Mouse (Mus musculus): ENCODE data around the gene Nup107. TPM values are rescaled to one million over a fixed set of nuclear protein-coding genes. Genes with fewer than 3 reads are reported as not detected.

The Nup107 gene
- polyA plus RNA-seq, 1 experiment from 2014 or later = 74.7 TPM

DNA sequence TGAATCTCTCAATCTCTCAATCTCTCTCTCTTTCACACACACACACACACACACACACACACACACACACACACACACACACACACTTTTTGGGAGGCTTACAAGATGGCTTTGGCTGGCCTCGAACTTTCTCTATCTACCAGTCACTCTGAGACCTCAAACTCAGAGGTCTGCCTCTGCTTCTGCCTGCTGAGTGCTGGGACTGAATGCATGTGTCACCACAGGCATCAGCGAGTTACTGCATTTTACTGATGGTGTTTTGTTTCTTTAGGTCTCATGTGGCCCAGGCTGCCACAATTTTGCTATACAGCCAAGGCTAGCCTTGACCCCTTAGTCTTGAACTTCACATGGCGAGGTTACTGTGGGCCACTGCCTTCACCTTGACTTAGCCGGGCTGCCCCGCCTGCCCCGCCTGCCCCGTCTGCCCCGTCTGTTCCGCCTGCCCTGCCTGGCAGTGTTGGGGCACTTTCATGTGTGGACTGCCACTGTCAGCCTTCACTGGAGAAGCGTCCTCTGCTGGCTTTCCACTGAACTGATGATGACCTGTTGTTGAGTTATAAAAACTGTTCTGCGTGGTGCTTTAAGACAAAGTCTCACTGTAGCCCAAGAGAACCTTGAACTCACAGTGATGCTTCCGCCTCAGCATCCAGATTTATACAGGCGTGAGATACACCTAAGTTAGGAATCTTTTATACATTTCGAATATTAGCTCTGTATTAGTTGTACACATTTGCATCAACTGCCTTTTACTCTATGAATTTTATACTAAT, 9.8 kb downstream of the Nup107 start:
- no peaks in the 10 kb centered on the region for H3K9me3 ChIP-seq
- WGBS = 93% methylated on average over 14 of the region's 14 CpGs
- H3K36me3 ChIP-seq = peaks cover 85% of the 10 kb centered on the region
- H3K9ac ChIP-seq = no peak overlapping the region
- ATAC-seq (ENCODE audit: borderline replicate concordance, extremely low read depth, low FRiP score, low TSS enrichment) = no peak
- no peak overlapping the region for H3K27ac ChIP-seq
- no peaks in the 10 kb centered on the region for H3K27me3 ChIP-seq
- H3K4me3 ChIP-seq = no peak overlapping the region
- no peak overlapping the region for H3K4me2 ChIP-seq
- H3K4me1 ChIP-seq = no peaks in the 10 kb centered on the region

DNA sequence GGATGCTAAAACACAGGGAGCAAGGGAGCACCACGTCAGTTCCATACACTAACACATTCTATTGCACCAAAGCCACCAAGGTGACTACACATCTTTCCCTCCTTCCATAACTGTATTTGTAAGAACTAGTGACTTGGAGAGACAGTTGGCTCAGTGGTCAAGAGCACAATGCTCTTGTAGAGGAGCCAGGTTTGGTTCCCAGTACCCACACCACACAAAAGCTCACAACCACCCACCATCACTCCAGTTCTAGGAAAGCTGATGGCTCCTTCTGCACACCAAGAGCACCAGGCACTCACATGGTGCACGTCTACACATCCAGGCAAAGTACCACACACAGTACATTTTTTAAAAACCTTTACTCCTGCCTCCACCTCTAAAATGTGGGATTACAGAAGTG, 10.4 kb downstream of the Nup107 start:
- 78% methylated on average over 2 of the region's 2 CpGs for WGBS
- Histone ChIP-seq H3K9me3 (no peaks in the 10 kb centered on the region), H3K27ac (no peak overlapping the region), H3K9ac (no peak overlapping the region), H3K36me3 (peaks cover 83% of the 10 kb centered on the region), H3K27me3 (no peaks in the 10 kb centered on the region), H3K4me1 (no peaks in the 10 kb centered on the region), H3K4me3 (no peak overlapping the region), H3K4me2 (no peak overlapping the region)
- ATAC-seq (ENCODE audit: borderline replicate concordance, extremely low read depth, low FRiP score, low TSS enrichment) = no peak

DNA sequence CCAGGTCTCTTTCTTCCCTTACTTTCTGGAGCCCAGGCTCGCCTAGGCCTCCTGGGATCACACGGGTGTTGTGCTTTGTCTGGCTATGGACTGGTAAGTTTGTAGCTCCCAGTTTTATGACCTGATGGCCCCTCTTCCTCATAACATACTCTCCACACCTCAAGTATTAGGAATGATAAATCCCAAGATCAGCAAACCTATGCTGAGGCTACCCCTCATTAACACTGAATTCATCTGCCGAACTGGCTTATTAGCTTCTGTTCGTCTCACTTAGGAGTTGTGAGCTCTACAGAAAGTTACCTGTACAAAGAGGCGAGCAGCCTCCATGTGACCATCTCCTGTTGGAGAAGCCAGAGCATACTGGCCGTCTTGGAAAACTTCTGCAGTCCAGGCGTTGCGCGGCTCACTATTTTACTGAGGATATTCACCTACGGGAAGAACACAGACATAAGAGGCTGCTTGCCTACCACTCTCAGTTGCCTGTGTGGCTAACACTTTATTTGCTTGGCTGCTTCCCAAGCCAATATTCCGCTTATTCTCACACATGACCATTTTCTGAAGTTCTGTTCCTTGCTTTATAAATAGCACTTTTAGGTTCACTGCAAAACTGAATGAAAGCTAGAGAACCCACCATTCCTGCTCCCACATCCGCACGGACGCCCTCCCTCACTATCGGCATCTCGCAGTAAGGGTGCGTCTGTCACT, 11.3 kb downstream of the Nup107 start:
- Histone ChIP-seq H3K27me3 (no peaks in the 10 kb centered on the region), H3K36me3 (peaks cover 83% of the 10 kb centered on the region), H3K4me1 (no peaks in the 10 kb centered on the region), H3K4me2 (no peak overlapping the region), H3K4me3 (no peak overlapping the region), H3K9me3 (no peaks in the 10 kb centered on the region), H3K27ac (no peak overlapping the region), H3K9ac (no peak overlapping the region)
- 92% methylated on average over 17 of the region's 17 CpGs for WGBS
- ATAC-seq (ENCODE audit: borderline replicate concordance, extremely low read depth, low FRiP score, low TSS enrichment) = no peak

DNA sequence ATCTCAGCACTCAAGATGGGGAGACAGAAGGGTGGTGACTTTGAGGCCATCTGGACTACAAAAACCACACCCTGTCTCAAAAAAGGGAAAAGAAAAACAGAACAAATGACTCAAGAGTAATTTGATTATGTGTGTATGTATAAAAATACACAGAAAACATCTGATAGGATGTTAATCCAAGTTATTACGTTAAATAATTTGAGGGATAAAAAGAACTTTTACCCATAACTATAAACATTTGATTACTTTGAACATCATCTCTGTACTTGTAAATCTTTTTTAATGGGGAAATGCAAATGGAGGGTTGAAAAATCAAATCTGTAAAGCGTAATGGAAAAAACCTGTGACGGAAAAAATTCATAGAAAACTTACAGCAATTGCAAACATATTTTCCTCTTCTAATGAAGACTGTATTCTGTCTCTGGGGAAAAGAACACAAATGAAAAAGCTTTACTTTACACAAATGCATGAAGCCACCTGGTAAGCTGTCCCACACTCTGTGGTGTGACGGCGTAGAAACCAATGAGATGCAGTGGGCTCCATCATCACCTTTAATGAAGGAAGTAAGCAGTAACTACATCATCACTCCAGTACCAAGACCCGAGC, 12.1 kb downstream of the Nup107 start:
- ATAC-seq (ENCODE audit: borderline replicate concordance, extremely low read depth, low FRiP score, low TSS enrichment) = no peak
- peaks cover 82% of the 10 kb centered on the region for H3K36me3 ChIP-seq
- H3K9me3 ChIP-seq = no peaks in the 10 kb centered on the region
- no peak overlapping the region for H3K27ac ChIP-seq
- 92% methylated on average over 6 of the region's 6 CpGs for WGBS
- H3K9ac ChIP-seq = no peak overlapping the region
- no peaks in the 10 kb centered on the region for H3K27me3 ChIP-seq
- H3K4me1 ChIP-seq = no peaks in the 10 kb centered on the region
- no peak overlapping the region for H3K4me3 ChIP-seq
- H3K4me2 ChIP-seq = no peak overlapping the region

DNA sequence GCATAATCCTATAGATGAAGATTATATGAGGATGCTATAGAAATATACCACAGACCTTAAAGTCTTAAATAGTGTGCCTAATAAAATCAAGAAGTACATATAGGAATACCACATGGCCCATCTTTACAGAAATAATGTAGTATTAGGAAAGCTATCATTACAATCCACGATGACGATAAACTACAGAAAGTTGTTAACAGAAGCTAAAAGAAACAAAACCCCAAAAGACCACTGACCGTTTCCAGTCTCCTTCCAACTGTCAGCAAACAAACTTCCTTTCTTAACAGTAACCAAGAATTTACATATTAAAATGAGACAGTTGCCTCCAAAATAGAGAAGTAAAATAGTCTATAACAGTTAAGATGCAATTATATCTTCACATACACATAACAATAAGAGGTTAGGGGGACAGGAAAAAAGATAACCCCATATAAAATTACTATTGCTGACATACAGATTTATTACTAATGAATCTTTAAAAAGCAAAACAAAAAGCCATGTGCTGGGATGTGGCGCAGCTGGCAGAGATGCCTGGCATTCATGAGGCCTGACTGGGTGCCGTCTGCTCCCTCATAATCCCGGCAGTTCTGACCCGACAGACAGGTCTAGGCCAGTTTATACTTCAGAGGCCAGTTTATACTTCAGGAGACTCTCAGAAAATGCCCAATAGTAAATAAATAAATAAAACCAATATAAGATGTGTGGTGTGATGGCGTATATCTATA, 12.8 kb downstream of the Nup107 start:
- Histone ChIP-seq H3K4me3 (no peak overlapping the region), H3K4me1 (no peaks in the 10 kb centered on the region), H3K36me3 (peaks cover 82% of the 10 kb centered on the region), H3K9ac (no peak overlapping the region), H3K27ac (no peak overlapping the region), H3K9me3 (no peaks in the 10 kb centered on the region), H3K27me3 (no peaks in the 10 kb centered on the region), H3K4me2 (no peak overlapping the region)
- 86% methylated on average over 8 of the region's 8 CpGs for WGBS
- no peak for ATAC-seq (ENCODE audit: borderline replicate concordance, extremely low read depth, low FRiP score, low TSS enrichment)

DNA sequence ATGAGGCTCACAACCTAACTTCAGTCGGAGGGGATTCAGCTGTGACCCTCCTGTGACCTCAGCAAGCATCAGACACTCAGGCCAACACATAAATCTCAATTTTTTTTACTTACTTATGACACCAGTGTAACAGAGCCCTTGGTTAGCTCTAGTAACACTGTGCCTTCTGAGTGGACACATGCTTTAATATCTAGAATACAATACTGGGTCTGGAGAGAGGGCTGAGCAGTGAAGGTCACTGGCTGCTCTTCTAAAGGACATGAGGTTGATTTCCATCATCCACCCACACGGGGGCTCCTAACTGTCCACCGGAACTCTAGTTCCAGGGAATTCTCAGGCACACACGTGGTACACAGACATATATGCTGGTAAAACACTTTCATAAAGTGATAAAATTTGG, 13.6 kb downstream of the Nup107 start:
- Histone ChIP-seq H3K9me3 (no peaks in the 10 kb centered on the region), H3K27ac (no peak overlapping the region), H3K4me2 (no peak overlapping the region), H3K4me1 (no peaks in the 10 kb centered on the region), H3K4me3 (no peak overlapping the region), H3K36me3 (peaks cover 83% of the 10 kb centered on the region), H3K9ac (no peak overlapping the region), H3K27me3 (no peaks in the 10 kb centered on the region)
- ATAC-seq (ENCODE audit: borderline replicate concordance, extremely low read depth, low FRiP score, low TSS enrichment) = no peak
- 74% methylated on average over 4 of the region's 4 CpGs for WGBS

DNA sequence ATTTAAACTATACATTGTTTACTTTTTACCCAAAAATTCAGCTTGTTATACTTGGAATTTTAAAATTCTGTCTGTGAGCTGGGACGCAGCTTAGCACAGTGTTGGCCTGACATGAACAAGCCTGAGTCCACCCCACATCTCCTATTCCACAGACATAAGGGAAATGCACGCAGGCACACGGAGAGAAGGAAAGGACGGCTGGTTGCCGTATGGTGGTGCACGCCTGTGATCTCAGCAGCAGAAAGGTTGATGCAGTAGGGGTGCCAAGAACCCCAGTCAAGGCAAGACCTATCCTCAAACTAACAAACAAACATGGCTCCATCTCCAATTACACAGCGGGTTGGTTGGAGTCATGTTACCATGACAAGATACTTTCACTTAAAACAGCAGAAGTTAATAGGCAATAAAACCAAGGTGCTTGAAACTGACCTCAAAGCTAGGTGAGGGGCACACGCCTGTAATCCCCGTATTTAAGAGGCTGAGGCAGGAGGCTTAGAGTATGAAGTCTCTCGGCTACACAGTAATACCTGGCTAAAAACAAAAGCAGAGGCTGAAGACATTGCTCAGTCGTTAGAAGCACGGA, 14.1 kb downstream of the Nup107 start:
- Histone ChIP-seq H3K4me2 (no peak overlapping the region), H3K27ac (no peak overlapping the region), H3K36me3 (peaks cover 84% of the 10 kb centered on the region), H3K4me3 (no peak overlapping the region), H3K9me3 (no peaks in the 10 kb centered on the region), H3K27me3 (no peaks in the 10 kb centered on the region), H3K4me1 (no peaks in the 10 kb centered on the region), H3K9ac (no peak overlapping the region)
- WGBS = 89% methylated on average over 12 of the region's 12 CpGs
- ATAC-seq (ENCODE audit: borderline replicate concordance, extremely low read depth, low FRiP score, low TSS enrichment) = no peak

DNA sequence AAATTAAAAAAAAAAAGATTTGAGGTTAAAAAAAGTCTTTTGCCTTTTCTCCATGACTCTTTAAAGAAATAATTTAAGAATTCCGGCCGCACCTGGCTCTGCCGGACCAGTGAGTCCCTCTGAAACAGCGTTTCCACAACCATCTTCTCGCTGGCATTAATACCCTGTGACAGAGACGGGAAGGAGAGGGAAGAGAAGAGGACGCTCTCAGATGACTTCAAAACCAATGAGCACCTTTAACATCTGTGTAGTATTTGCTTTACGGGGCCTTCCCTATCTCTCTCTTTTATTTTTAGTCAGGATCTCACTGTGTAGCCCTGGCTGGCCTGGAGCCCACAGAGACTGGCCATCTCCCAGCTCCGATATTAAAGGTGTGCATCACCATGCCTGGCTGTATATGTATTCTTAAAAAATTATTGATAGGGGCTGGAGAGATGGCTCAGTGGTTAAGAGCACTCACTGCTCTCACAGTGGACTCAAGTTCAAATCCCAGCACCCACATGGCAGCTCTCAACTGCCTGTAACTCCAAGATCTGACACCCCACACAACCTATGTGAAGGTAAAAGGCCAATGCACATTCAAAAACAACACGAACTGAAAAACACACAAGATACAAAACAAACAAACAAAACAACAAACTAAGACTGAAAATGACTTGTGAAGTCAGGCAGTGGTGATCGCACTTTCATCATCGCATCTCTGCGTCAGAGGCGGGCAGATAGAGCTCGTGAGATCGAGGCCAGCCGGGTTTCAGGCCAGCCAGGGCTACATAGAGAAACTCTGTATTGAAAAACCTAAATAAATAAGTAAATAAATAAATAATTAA, 14.8 kb downstream of the Nup107 start:
- no peak overlapping the region for H3K4me3 ChIP-seq
- no peaks in the 10 kb centered on the region for H3K27me3 ChIP-seq
- H3K9ac ChIP-seq = no peak overlapping the region
- no peaks in the 10 kb centered on the region for H3K4me1 ChIP-seq
- no peak overlapping the region for H3K27ac ChIP-seq
- peaks cover 86% of the 10 kb centered on the region for H3K36me3 ChIP-seq
- ATAC-seq (ENCODE audit: borderline replicate concordance, extremely low read depth, low FRiP score, low TSS enrichment) = no peak
- 93% methylated on average over 17 of the region's 17 CpGs for WGBS
- no peaks in the 10 kb centered on the region for H3K9me3 ChIP-seq
- H3K4me2 ChIP-seq = no peak overlapping the region

DNA sequence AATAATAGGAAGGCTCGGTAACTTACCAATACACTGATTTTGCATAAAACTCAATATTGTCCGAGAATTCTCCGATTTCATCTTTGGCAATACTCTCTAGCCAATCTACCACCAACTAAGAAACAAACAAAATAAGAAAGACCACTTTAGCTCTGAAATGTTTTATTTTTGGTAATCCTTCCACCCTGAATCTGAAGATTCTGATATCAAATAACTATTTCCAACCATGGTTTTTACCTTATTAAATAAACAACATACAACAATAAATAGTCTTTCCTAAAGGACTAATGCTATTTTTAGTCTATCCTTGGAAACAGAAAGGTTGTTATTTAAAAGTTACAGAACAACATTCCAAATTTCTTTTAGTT, 15.4 kb downstream of the Nup107 start:
- 92% methylated on average over 3 of the region's 3 CpGs for WGBS
- ATAC-seq (ENCODE audit: borderline replicate concordance, extremely low read depth, low FRiP score, low TSS enrichment) = no peak
- Histone ChIP-seq H3K4me3 (no peak overlapping the region), H3K27me3 (no peaks in the 10 kb centered on the region), H3K27ac (no peak overlapping the region), H3K9ac (no peak overlapping the region), H3K36me3 (peaks cover 87% of the 10 kb centered on the region), H3K4me2 (no peak overlapping the region), H3K9me3 (no peaks in the 10 kb centered on the region), H3K4me1 (no peaks in the 10 kb centered on the region)

DNA sequence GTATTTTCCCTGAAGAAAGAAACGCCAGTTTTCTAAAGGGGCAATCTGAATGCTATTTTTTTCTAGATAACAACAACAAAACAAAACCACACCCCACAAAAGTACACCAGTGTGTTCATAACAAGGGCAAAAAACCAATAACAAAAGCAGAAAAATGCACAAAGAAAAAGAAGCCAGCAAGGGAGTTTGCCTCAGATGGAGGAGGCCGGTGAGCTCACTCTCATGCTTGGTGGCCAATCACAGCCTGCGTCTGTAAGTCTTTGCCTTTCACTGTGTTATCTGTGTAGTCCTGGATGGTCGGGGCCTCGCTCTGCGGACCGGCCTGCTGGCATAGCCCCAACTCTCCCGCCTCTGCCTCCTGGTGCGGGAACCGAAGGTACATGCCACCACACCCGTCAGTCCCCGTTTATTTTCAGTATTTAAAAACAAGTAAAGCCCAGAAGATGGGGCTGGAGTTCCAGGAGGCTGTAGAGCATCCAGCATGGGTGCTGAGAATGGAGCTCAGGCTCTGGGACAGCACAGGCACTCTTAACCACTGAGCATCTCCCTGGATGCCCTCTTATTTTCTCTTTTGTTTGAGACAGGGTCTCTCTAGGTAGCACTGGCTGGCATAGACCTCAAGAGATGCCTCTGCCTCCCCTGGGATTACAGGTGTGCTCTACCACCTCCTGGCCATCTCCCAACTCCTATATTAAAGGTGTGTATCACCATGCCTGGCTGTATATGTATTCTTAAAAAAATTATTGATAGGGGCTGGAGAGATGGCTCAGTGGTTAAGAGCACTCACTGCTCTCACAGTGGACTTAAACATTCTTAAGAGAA, 16.0 kb downstream of the Nup107 start:
- 83% methylated on average over 12 of the region's 12 CpGs for WGBS
- no peak overlapping the region for H3K4me2 ChIP-seq
- H3K27ac ChIP-seq = no peak overlapping the region
- no peaks in the 10 kb centered on the region for H3K4me1 ChIP-seq
- peaks cover 85% of the 10 kb centered on the region for H3K36me3 ChIP-seq
- no peak overlapping the region for H3K9ac ChIP-seq
- H3K9me3 ChIP-seq = no peaks in the 10 kb centered on the region
- no peak overlapping the region for H3K4me3 ChIP-seq
- no peaks in the 10 kb centered on the region for H3K27me3 ChIP-seq
- ATAC-seq (ENCODE audit: borderline replicate concordance, extremely low read depth, low FRiP score, low TSS enrichment) = no peak
